Mouse (Mus musculus): ENCODE data around the gene Prdx6. TPM values are rescaled to one million over a fixed set of nuclear protein-coding genes. Genes with fewer than 3 reads are reported as not detected.

Prdx6 gene
- total RNA-seq, 4 experiments from 2014 or later = 360 to 633 (median 457) TPM

Other genes with a start within 250 kb of the Prdx6 start
- gene Zbtb37, start 216.4 kb downstream of the Prdx6 start, total RNA-seq (2022) = 10 to 100 TPM; 23.1 to 26.9 (median 23.6) TPM
- 10 to 100 TPM; 21.1 to 29.2 (median 28.1) TPM for gene Dars2, start 180.6 kb downstream of the Prdx6 start, total RNA-seq (2022)
- 1 to 10 TPM; 1.3 to 2.6 (median 1.6) TPM for gene Cenpl, start 180.5 kb downstream of the Prdx6 start, total RNA-seq (2022)
- 10 to 100 TPM; 17.2 to 19.4 (median 18.2) TPM for gene Klhl20, start 119.7 kb downstream of the Prdx6 start, total RNA-seq (2022)
- 10 to 100 TPM; 49.8 to 59.5 (median 51.9) TPM for gene Ankrd45, start 108.5 kb downstream of the Prdx6 start, total RNA-seq (2022)
- under 1 TPM in 1 of 4 experiments, not detected in 3; 0.36 TPM for gene Tex50, start 91.9 kb downstream of the Prdx6 start, total RNA-seq (2022)
- not detected for gene Tnfsf4, start 144.2 kb upstream of the Prdx6 start, total RNA-seq (2022)
- gene Tnfsf18, start 243.4 kb upstream of the Prdx6 start, total RNA-seq (2022) = not detected